Mouse (Mus musculus) spleen, postnatal 4 days (tissue): ENCODE measurements around the gene Nos1.
A peak's percentile ranks its signal among the peaks of the same experiment; 100 is the strongest.

Experiments
- DNase-seq, 2 experiments: peaks; one replicate each; pipeline ENCODE4 v3.0.0; 2022; ENCODE audit warnings: low spot score in 2 of 2

Nos1 gene

GRCm38 (mm10) chr5:117997434-117997970 is 216.7 kb downstream of the Nos1 start:
- DNase-seq, result no peak

- DNase-seq, result no peak
Observed at GRCm38 (mm10) chr5:117999061-117999460, 218.2 kb downstream of the Nos1 start.

GRCm38 (mm10) chr5:117999584-117999983 is 218.8 kb downstream of the Nos1 start:
- no peak for DNase-seq

GRCm38 (mm10) chr5:118002059-118002458 is 221.2 kb downstream of the Nos1 start:
- DNase-seq, result peak; percentile 50 to 84

- peak; percentile 48 to 85 for DNase-seq
Observed at GRCm38 (mm10) chr5:118004619-118005018, 223.8 kb downstream of the Nos1 start.

GRCm38 (mm10) chr5:118005728-118006127 is 224.9 kb downstream of the Nos1 start:
- no peak for DNase-seq

GRCm38 (mm10) chr5:118008344-118008743 is 227.5 kb downstream of the Nos1 start:
- no peak for DNase-seq
